Mouse (Mus musculus): Measurements from ENCODE around the gene Ano6.

DNA sequence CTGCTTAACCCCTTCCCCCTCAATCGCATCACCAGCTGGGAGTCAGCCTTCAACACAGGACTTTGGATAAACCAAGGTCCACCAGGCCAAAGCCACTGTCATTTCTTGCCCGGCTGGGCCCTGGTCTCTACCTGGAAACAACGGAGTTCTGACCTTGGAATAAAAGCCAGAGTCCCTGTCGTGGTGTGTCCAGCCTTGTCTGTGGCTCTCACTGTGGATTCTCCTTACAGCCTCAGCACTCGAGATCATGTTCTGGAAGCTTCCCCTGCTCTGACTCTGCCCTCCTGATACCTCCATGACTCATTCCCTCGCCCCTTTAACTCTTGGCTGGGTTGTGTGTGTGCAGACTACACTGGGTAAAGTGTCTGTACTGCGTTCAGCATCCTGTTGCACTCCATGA is 180.0 kb downstream of the Ano6 start:
- TF ChIP-seq POLR2A (IDR thresholded peaks at IDR 0.05; ENCODE audit: borderline replicate concordance, insufficient read depth, low read length) (no peak), CTCF (IDR thresholded peaks at IDR 0.05; ENCODE audit: borderline replicate concordance, insufficient read depth, low read depth, low read length) (no peak)

Data from cerebellum, adult 2 months (tissue).